Mouse (Mus musculus): ENCODE results near the gene Asb13. TPM values are rescaled to one million over a fixed set of nuclear protein-coding genes. Genes with fewer than 3 reads are reported as not detected.

Gene Asb13
- polyA plus RNA-seq (2015; fragmentation: Nextera tagmentation; extraction: Ambion mirVana), result 20.8 TPM in 2 replicates

- H3K9me3 ChIP-seq, result no peaks in the 10 kb centered on the region
- peak; percentile 95 for ATAC-seq (replicated peaks)
- H3K4me1 ChIP-seq, result peaks cover 2% of the 10 kb centered on the region; the same call in 1 of the 2 replicates
- H3K4me3 ChIP-seq, result peak within 1 kb of the TSS; percentile 83
- WGBS, result under 1% methylated on average over 47 of the region's 47 CpGs
- H3K27ac ChIP-seq, result peak within 1 kb of the TSS; percentile 72
- peak within 1 kb of the TSS; percentile 84 for H3K9ac ChIP-seq
- peak within 1 kb of the TSS; percentile 78 for H3K4me2 ChIP-seq
- no peaks in the 10 kb centered on the region for H3K27me3 ChIP-seq (replicated peaks)
- H3K36me3 ChIP-seq (replicated peaks), result no peaks in the 10 kb centered on the region
Measured at GRCm38 (mm10) chr13:3633895-3634811, at the start of gene Asb13. Asb13 (plus strand) TSS chr13:3634032.

- no peaks in the 10 kb centered on the region for H3K4me1 ChIP-seq
- WGBS, result 86% methylated on average over 3 of the region's 3 CpGs
- peaks cover 39% of the 10 kb centered on the region for H3K36me3 ChIP-seq (replicated peaks)
- H3K9ac ChIP-seq, result no peak overlapping the region
- no peaks in the 10 kb centered on the region for H3K9me3 ChIP-seq
- no peak overlapping the region for H3K4me2 ChIP-seq
- no peak for ATAC-seq (replicated peaks)
- no peak overlapping the region for H3K4me3 ChIP-seq
- no peaks in the 10 kb centered on the region for H3K27me3 ChIP-seq (replicated peaks)
- no peak overlapping the region for H3K27ac ChIP-seq
Measured at GRCm38 (mm10) chr13:3590789-3591188, 43.0 kb upstream of the Asb13 start.

- Histone ChIP-seq H3K27ac (no peak overlapping the region), H3K4me3 (no peak overlapping the region), H3K27me3 (replicated peaks) (no peaks in the 10 kb centered on the region), H3K9me3 (no peaks in the 10 kb centered on the region), H3K36me3 (replicated peaks) (peaks cover 41% of the 10 kb centered on the region), H3K4me1 (no peaks in the 10 kb centered on the region), H3K4me2 (no peak overlapping the region), H3K9ac (no peak overlapping the region)
- ATAC-seq (replicated peaks), result no peak
- 97% methylated on average over 1 of the region's 1 CpGs for WGBS
Measured at GRCm38 (mm10) chr13:3594311-3594710, 39.5 kb upstream of the Asb13 start.

GRCm38 (mm10) chr13:3596232-3596631, 37.6 kb upstream of the Asb13 start:
- no peak overlapping the region for H3K4me2 ChIP-seq
- H3K27ac ChIP-seq, result no peak overlapping the region
- H3K9me3 ChIP-seq, result no peaks in the 10 kb centered on the region
- no peak overlapping the region for H3K9ac ChIP-seq
- H3K4me1 ChIP-seq, result no peaks in the 10 kb centered on the region
- H3K4me3 ChIP-seq, result no peak overlapping the region
- H3K27me3 ChIP-seq (replicated peaks), result no peaks in the 10 kb centered on the region
- ATAC-seq (replicated peaks), result no peak
- 96% methylated on average over 6 of the region's 6 CpGs for WGBS
- H3K36me3 ChIP-seq (replicated peaks), result peaks cover 34% of the 10 kb centered on the region

- no peaks in the 10 kb centered on the region for H3K36me3 ChIP-seq (replicated peaks)
- H3K27ac ChIP-seq, result no peak overlapping the region
- 24% methylated on average over 8 of the region's 8 CpGs for WGBS
- H3K9ac ChIP-seq, result peak overlapping the region; percentile 72
- no peak for ATAC-seq (replicated peaks)
- H3K4me1 ChIP-seq, result peaks cover 6% of the 10 kb centered on the region
- H3K4me2 ChIP-seq, result peak overlapping the region; percentile 72
- H3K4me3 ChIP-seq, result peak overlapping the region; percentile 77
- no peaks in the 10 kb centered on the region for H3K9me3 ChIP-seq
- H3K27me3 ChIP-seq (replicated peaks), result 0 out of 2 replicates have a peak, but pooled peaks cover 4% of the 10 kb centered on the region
Measured at GRCm38 (mm10) chr13:3609780-3610117, 24.1 kb upstream of the Asb13 start.

GRCm38 (mm10) chr13:3610118-3610794, 23.6 kb upstream of the Asb13 start:
- Histone ChIP-seq H3K9me3 (no peaks in the 10 kb centered on the region), H3K4me1 (peaks cover 6% of the 10 kb centered on the region), H3K9ac (peak overlapping the region; percentile 72), H3K27me3 (replicated peaks) (0 out of 2 replicates have a peak, but pooled peaks cover 4% of the 10 kb centered on the region), H3K4me2 (peak overlapping the region; percentile 72), H3K36me3 (replicated peaks) (no peaks in the 10 kb centered on the region), H3K4me3 (peak overlapping the region; percentile 77), H3K27ac (peak overlapping the region; percentile 88)
- WGBS, result 0% methylated on average over 42 of the region's 50 CpGs
- ATAC-seq (replicated peaks), result peak; percentile 1

GRCm38 (mm10) chr13:3610795-3611438, 22.9 kb upstream of the Asb13 start, which contains the start of gene Fam208b:
Fam208b (minus strand) TSS chr13:3611108.
- peak; percentile 99 for ATAC-seq (replicated peaks)
- Histone ChIP-seq H3K9me3 (no peaks in the 10 kb centered on the region), H3K27ac (peak within 1 kb of the TSS; percentile 88), H3K36me3 (replicated peaks) (no peaks in the 10 kb centered on the region), H3K4me3 (peak within 1 kb of the TSS; percentile 77), H3K9ac (peak within 1 kb of the TSS; percentile 72), H3K4me1 (peaks cover 6% of the 10 kb centered on the region), H3K4me2 (peak within 1 kb of the TSS; percentile 72), H3K27me3 (replicated peaks) (0 out of 2 replicates have a peak, but pooled peaks cover 4% of the 10 kb centered on the region)
- WGBS, result under 1% methylated on average over 58 of the region's 58 CpGs

- Histone ChIP-seq H3K36me3 (replicated peaks) (no peaks in the 10 kb centered on the region), H3K9me3 (no peaks in the 10 kb centered on the region), H3K4me3 (no peak overlapping the region), H3K4me2 (no peak overlapping the region), H3K4me1 (no peaks in the 10 kb centered on the region), H3K9ac (no peak overlapping the region), H3K27me3 (replicated peaks) (no peaks in the 10 kb centered on the region), H3K27ac (no peak overlapping the region)
- WGBS, result 68% methylated on average over 3 of the region's 3 CpGs
- no peak for ATAC-seq (replicated peaks)
Measured at GRCm38 (mm10) chr13:3627139-3627538, 6.7 kb upstream of the Asb13 start.

GRCm38 (mm10) chr13:3628102-3628501, 5.7 kb upstream of the Asb13 start:
- no peak overlapping the region for H3K4me2 ChIP-seq
- no peaks in the 10 kb centered on the region for H3K27me3 ChIP-seq (replicated peaks)
- no peak overlapping the region for H3K27ac ChIP-seq
- no peak overlapping the region for H3K4me3 ChIP-seq
- no peaks in the 10 kb centered on the region for H3K9me3 ChIP-seq
- ATAC-seq (replicated peaks), result no peak
- H3K9ac ChIP-seq, result no peak overlapping the region
- no peaks in the 10 kb centered on the region for H3K36me3 ChIP-seq (replicated peaks)
- no peaks in the 10 kb centered on the region for H3K4me1 ChIP-seq
- WGBS, result 39% methylated on average over 3 of the region's 3 CpGs

GRCm38 (mm10) chr13:3632551-3632950, 1.3 kb upstream of the Asb13 start:
- no peak overlapping the region for H3K4me2 ChIP-seq
- no peak overlapping the region for H3K4me3 ChIP-seq
- WGBS, result 92% methylated on average over 9 of the region's 9 CpGs
- no peak overlapping the region for H3K27ac ChIP-seq
- no peak overlapping the region for H3K9ac ChIP-seq
- ATAC-seq (replicated peaks), result no peak
- no peaks in the 10 kb centered on the region for H3K36me3 ChIP-seq (replicated peaks)
- H3K4me1 ChIP-seq, result peaks cover 2% of the 10 kb centered on the region; the same call in 1 of the 2 replicates
- no peaks in the 10 kb centered on the region for H3K9me3 ChIP-seq
- no peaks in the 10 kb centered on the region for H3K27me3 ChIP-seq (replicated peaks)

GRCm38 (mm10) chr13:3633131-3633530, 701 bp upstream of the Asb13 start:
- Histone ChIP-seq H3K4me1 (peaks cover 2% of the 10 kb centered on the region; the same call in 1 of the 2 replicates), H3K4me2 (peak overlapping the region; percentile 78; the same call in 1 of the 2 replicates)
- WGBS, result 37% methylated on average over 6 of the region's 6 CpGs

GRCm38 (mm10) chr13:3635076-3635475, 1.2 kb downstream of the Asb13 start:
- 92% methylated on average over 3 of the region's 3 CpGs for WGBS
- Histone ChIP-seq H3K4me2 (0 out of 2 replicates have a peak overlapping the region, but pooled peaks have one; percentile 78), H3K4me3 (no peak overlapping the region), H3K27ac (no peak overlapping the region), H3K4me1 (peaks cover 2% of the 10 kb centered on the region; the same call in 1 of the 2 replicates), H3K9ac (no peak overlapping the region), H3K36me3 (replicated peaks) (no peaks in the 10 kb centered on the region), H3K27me3 (replicated peaks) (no peaks in the 10 kb centered on the region), H3K9me3 (no peaks in the 10 kb centered on the region)
- ATAC-seq (replicated peaks), result no peak

More at GRCm38 (mm10) chr13:3633131-3633530, 701 bp upstream of the Asb13 start:
- Histone ChIP-seq H3K27ac (no peak overlapping the region), H3K9ac (no peak overlapping the region), H3K9me3 (no peaks in the 10 kb centered on the region), H3K4me3 (no peak overlapping the region), H3K36me3 (replicated peaks) (no peaks in the 10 kb centered on the region), H3K27me3 (replicated peaks) (no peaks in the 10 kb centered on the region)
- no peak for ATAC-seq (replicated peaks)
